In the genomic region with DNA sequence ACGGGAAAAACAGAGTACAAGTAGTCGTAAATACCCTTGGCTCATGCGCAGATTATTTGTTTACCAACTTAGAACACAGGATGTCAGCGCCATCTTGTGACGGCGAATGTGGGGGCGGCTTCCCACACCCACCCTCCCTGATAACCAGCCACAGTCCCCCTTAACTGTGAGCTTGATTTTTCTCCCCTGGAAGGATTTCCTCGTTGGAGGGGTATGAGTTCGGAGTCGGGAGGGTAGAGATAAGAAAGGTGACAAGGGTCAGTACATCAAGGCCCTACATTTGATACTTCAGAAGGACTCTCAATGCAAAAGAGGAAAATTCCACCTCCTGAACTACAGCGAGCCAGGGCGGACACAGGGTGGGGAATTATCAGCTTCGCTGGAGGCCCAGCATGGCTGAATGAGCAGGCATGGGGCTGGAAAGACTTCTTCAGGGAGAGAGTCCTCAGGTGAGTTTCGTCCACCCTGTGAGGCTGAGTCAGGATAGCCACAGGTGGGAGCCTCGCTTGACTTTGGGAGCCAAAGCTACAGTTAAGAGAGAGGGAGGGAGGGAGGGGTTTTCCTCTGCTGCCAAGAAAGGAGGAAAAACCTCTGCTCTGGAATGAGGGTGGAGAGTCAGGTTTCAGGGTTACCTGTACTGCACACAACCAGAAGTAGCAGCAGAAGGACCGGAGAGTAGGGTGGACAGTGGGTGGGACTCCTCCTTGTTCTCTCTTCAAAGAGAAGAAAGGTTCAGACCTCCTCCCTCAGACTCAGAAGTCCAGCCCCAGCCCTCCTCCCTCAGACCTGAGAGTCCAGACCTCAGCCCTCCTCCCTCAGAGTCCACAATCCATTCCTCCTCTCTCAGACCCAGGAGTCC, we compare ENCODE assay signal across 8 mouse cellular contexts. TPM values are rescaled to one million over a fixed set of nuclear protein-coding genes. Genes with fewer than 3 reads are reported as not detected.
DNase-seq lines count a peak whose midpoint lies in the region; ATAC-seq and TF ChIP-seq lines count a peak whose summit lies in the region.

Gene Eps8l1 (plus strand): TSS at position 99 of the 859 bp plus-strand sequence.

- peak; percentile 47 for ATAC-seq in kidney, postnatal 0 days (replicated peaks; ENCODE audit: low FRiP score, low read depth)
- no peak for ATAC-seq in limb, embryonic 15.5 days (ENCODE audit: insufficient number of reproducible peaks, low FRiP score, low TSS enrichment, low read depth)
- ATAC-seq in monocyte, adult 5-6 weeks (replicated peaks; ENCODE audit: insufficient number of reproducible peaks, low FRiP score, low TSS enrichment, poor library complexity, severe bottlenecking), result 0 out of 2 replicates have a peak, but pooled peaks have one; percentile 40

- no peaks in the 10 kb centered on the region for H3K36me3 ChIP-seq in kidney, postnatal 0 days (ENCODE audit: insufficient read depth, low read length)
- H3K36me3 ChIP-seq in forebrain, embryonic 10.5 days (replicated peaks), result no peaks in the 10 kb centered on the region
- H3K36me3 ChIP-seq in limb, embryonic 15.5 days, result no peaks in the 10 kb centered on the region

- no peaks in the 10 kb centered on the region for H3K4me1 ChIP-seq in kidney, postnatal 0 days (replicated peaks; ENCODE audit: insufficient read depth, low read length)
- peaks cover 2% of the 10 kb centered on the region; the same call in 1 of the 2 replicates for H3K4me1 ChIP-seq in forebrain, embryonic 10.5 days
- 0 out of 2 replicates have a peak, but pooled peaks cover 6% of the 10 kb centered on the region for H3K4me1 ChIP-seq in limb, embryonic 15.5 days

- H3K4me3 ChIP-seq in kidney, postnatal 0 days (replicated peaks; ENCODE audit: low read depth, low read length), result peak within 1 kb of the TSS; percentile 31
- peak within 1 kb of the TSS; percentile 41 for H3K4me3 ChIP-seq in forebrain, embryonic 10.5 days
- peak within 1 kb of the TSS; percentile 29 for H3K4me3 ChIP-seq in limb, embryonic 15.5 days

- peak within 1 kb of the TSS; percentile 45 for H3K4me2 ChIP-seq in kidney, postnatal 0 days (ENCODE audit: low read length)
- peak within 1 kb of the TSS; percentile 24 for H3K4me2 ChIP-seq in limb, embryonic 15.5 days

- H3K9ac ChIP-seq in kidney, postnatal 0 days (ENCODE audit: low read depth, low read length), result peak within 1 kb of the TSS; percentile 54
- no peak within 1 kb of the TSS for H3K9ac ChIP-seq in limb, embryonic 15.5 days

- no peaks in the 10 kb centered on the region for H3K9me3 ChIP-seq in kidney, postnatal 0 days (replicated peaks; ENCODE audit: low read length)
- no peaks in the 10 kb centered on the region for H3K9me3 ChIP-seq in forebrain, embryonic 10.5 days
- no peaks in the 10 kb centered on the region for H3K9me3 ChIP-seq in limb, embryonic 15.5 days

- H3K27me3 ChIP-seq in kidney, postnatal 0 days (ENCODE audit: insufficient read depth, low read length), result no peaks in the 10 kb centered on the region
- H3K27me3 ChIP-seq in forebrain, embryonic 10.5 days (ENCODE audit: poor library complexity, severe bottlenecking), result no peaks in the 10 kb centered on the region
- no peaks in the 10 kb centered on the region for H3K27me3 ChIP-seq in limb, embryonic 15.5 days

- DNase-seq in kidney, postnatal 0 days (ENCODE audit: low spot score), result peak; percentile 16
- DNase-seq in kidney, postnatal 4 days, result no peak
- DNase-seq in forebrain, embryonic 10.5 days (ENCODE audit: extremely low spot score, low spot score), result no peak
- no peak for DNase-seq in right cerebral cortex, postnatal 10 days (ENCODE audit: low spot score in 2 of 2)
- no peak for DNase-seq in cerebellum, postnatal 36 days
- no peak for DNase-seq in cerebellum, adult 11 months

- peak within 1 kb of the TSS; percentile 87 for H3K27ac ChIP-seq in kidney, postnatal 0 days
- peak within 1 kb of the TSS; percentile 64 for H3K27ac ChIP-seq in forebrain, embryonic 10.5 days
- H3K27ac ChIP-seq in limb, embryonic 15.5 days, result peak within 1 kb of the TSS; percentile 47; the same call in 1 of the 2 replicates

- no peak for TF ChIP-seq CTCF in kidney, postnatal 0 days (IDR thresholded peaks at IDR 0.05; ENCODE audit: low read depth)

- 57% methylated on average over 13 of the region's 16 CpGs for WGBS in kidney, postnatal 0 days
- WGBS in forebrain, embryonic 10.5 days, result 72% methylated on average over 14 of the region's 16 CpGs
- 66% methylated on average over 15 of the region's 16 CpGs for WGBS in limb, embryonic 15.5 days

RNA-seq across cellular contexts. Expression of gene Eps8l1, which starts in this region (rescaled TPM):
- 5.8 and 12.8 TPM in 2 replicates for polyA plus RNA-seq in kidney, postnatal 0 days (2015; fragmentation: Nextera tagmentation; extraction: Ambion mirVana)
- polyA plus RNA-seq in forebrain, embryonic 10.5 days (2016; fragmentation: Nextera tagmentation; extraction: Ambion mirVana), result 1.3 and 2.4 TPM in 2 replicates
- polyA plus RNA-seq in limb, embryonic 15.5 days (2015; fragmentation: Nextera tagmentation; extraction: Ambion mirVana), result 11.4 and 13.4 TPM in 2 replicates
- total RNA-seq in monocyte, adult 5-6 weeks (2017), result 15.0 to 52.1 TPM (median 27.4 TPM) in 3 replicates
